9 mouse cellular contexts compared by ENCODE assay signal in genomic region chr13:56581961-56582434, GRCm38 (mm10). TPM values are rescaled to one million over a fixed set of nuclear protein-coding genes. Genes with fewer than 3 reads are reported as not detected.
DNase-seq lines count a peak whose midpoint lies in the region; ATAC-seq and TF ChIP-seq lines count a peak whose summit lies in the region.
"Had no signal": no experiment of that assay in that cellular context is flagged by ENCODE, and none has a peak within 500 bp of the region (broad histone marks: within the 10 kb centered on the region; RNA-seq: fewer than 3 reads in every experiment).

No protein-coding gene starts in this region.

- TF ChIP-seq EP300 in liver, postnatal 0 days (IDR thresholded peaks at IDR 0.05; ENCODE audit: low read depth) = no peak

- TF ChIP-seq CTCF in layer of hippocampus, adult 2 months (conservative IDR thresholded peaks at IDR 0.05) = no peak
- no peak for TF ChIP-seq CTCF in liver, postnatal 0 days (IDR thresholded peaks at IDR 0.05; ENCODE audit: low read depth)

- WGBS in forebrain, embryonic 16.5 days = 1% methylated on average over 6 of the region's 6 CpGs
- 0% methylated on average over 6 of the region's 6 CpGs for WGBS in hindbrain, embryonic 10.5 days
- 7% methylated on average over 6 of the region's 6 CpGs for WGBS in liver, postnatal 0 days (ENCODE audit: insufficient replicate concordance)

- H3K9me3 ChIP-seq in forebrain, embryonic 16.5 days (ENCODE audit: control insufficient read depth, low read length) = no peaks in the 10 kb centered on the region
- H3K9me3 ChIP-seq in hindbrain, embryonic 10.5 days = no peaks in the 10 kb centered on the region
- H3K9me3 ChIP-seq in liver, postnatal 0 days (ENCODE audit: low read length) = no peaks in the 10 kb centered on the region
- H3K9me3 ChIP-seq: megakaryocyte, embryonic 14.5 days had no signal

- H3K27me3 ChIP-seq in forebrain, embryonic 16.5 days (replicated peaks; ENCODE audit: control insufficient read depth, insufficient read depth, low read length) = no peaks in the 10 kb centered on the region
- no peaks in the 10 kb centered on the region for H3K27me3 ChIP-seq in hindbrain, embryonic 10.5 days (ENCODE audit: insufficient read depth, poor library complexity, severe bottlenecking)
- H3K27me3 ChIP-seq in liver, postnatal 0 days (ENCODE audit: insufficient read depth, low read length) = no peaks in the 10 kb centered on the region

- H3K4me3 ChIP-seq in layer of hippocampus, adult 2 months = no peak overlapping the region
- no peak overlapping the region for H3K4me3 ChIP-seq in forebrain, embryonic 16.5 days (replicated peaks; ENCODE audit: low read length)
- peak overlapping the region; percentile 35 for H3K4me3 ChIP-seq in hindbrain, embryonic 10.5 days
- no peak overlapping the region for H3K4me3 ChIP-seq in liver, postnatal 0 days (ENCODE audit: low read depth, low read length)
- H3K4me3 ChIP-seq: megakaryocyte, embryonic 14.5 days had no signal

- H3K4me2 ChIP-seq in forebrain, embryonic 16.5 days (ENCODE audit: low read length) = peak overlapping the region; percentile 32
- H3K4me2 ChIP-seq in liver, postnatal 0 days (ENCODE audit: low read depth, low read length) = no peak overlapping the region

- ATAC-seq in forebrain, embryonic 16.5 days = peak; percentile 92
- peak; percentile 15; the same call in 1 of the 2 replicates for ATAC-seq in liver, postnatal 0 days
- ATAC-seq in erythroblast, adult 5-6 weeks (replicated peaks; ENCODE audit: low FRiP score, poor library complexity, severe bottlenecking) = no peak

- H3K9ac ChIP-seq in forebrain, embryonic 16.5 days (replicated peaks; ENCODE audit: low read depth, low read length) = 0 out of 2 replicates have a peak overlapping the region, but pooled peaks have one; percentile 32
- H3K9ac ChIP-seq in liver, postnatal 0 days (replicated peaks) = peak overlapping the region; percentile 26; the same call in 1 of the 2 replicates

- DNase-seq in layer of hippocampus, adult 2 months (ENCODE audit: low spot score in 2 of 2) = no peak
- no peak for DNase-seq in layer of hippocampus, postnatal 25 days (ENCODE audit: extremely low spot score in 1 of 2, low spot score in 1 of 2)
- peak; percentile 79 for DNase-seq in ZHBTc4 (ENCODE audit: low read depth, low spot score)
- peak; percentile 95 for DNase-seq in hindbrain, embryonic 10.5 days (ENCODE audit: low spot score)
- no peak for DNase-seq in liver, postnatal 0 days
- DNase-seq in right cerebral cortex, postnatal 25 days = peak; percentile 27

- H3K27ac ChIP-seq in layer of hippocampus, adult 2 months = peak overlapping the region; percentile 62
- H3K27ac ChIP-seq in forebrain, embryonic 16.5 days (ENCODE audit: low read length) = peak overlapping the region; percentile 66
- peak overlapping the region; percentile 96 for H3K27ac ChIP-seq in hindbrain, embryonic 10.5 days
- no peak overlapping the region for H3K27ac ChIP-seq in liver, postnatal 0 days (ENCODE audit: low read depth)

- no peaks in the 10 kb centered on the region for H3K36me3 ChIP-seq in forebrain, embryonic 16.5 days (ENCODE audit: control insufficient read depth, insufficient read depth)
- no peaks in the 10 kb centered on the region for H3K36me3 ChIP-seq in hindbrain, embryonic 10.5 days
- H3K36me3 ChIP-seq in liver, postnatal 0 days (replicated peaks; ENCODE audit: insufficient read depth, low read length) = no peaks in the 10 kb centered on the region

- peaks cover 20% of the 10 kb centered on the region for H3K4me1 ChIP-seq in forebrain, embryonic 16.5 days (replicated peaks; ENCODE audit: control insufficient read depth, insufficient read depth, low read length)
- peaks cover 67% of the 10 kb centered on the region for H3K4me1 ChIP-seq in hindbrain, embryonic 10.5 days (replicated peaks)
- H3K4me1 ChIP-seq in liver, postnatal 0 days (ENCODE audit: insufficient read depth) = peaks cover 3% of the 10 kb centered on the region; the same call in 1 of the 2 replicates

RNA-seq across cellular contexts. Expression of gene Tgfbi, which starts 27.3 kb away (rescaled TPM):
- total RNA-seq in layer of hippocampus, adult 2 months (2021) = 1 to 10 TPM; 3.1 to 3.8 TPM
- 1 to 10 TPM; 3.1 to 3.8 TPM for total RNA-seq in layer of hippocampus, postnatal 25 days (2021)
- polyA plus RNA-seq in forebrain, embryonic 16.5 days (2015; fragmentation: Nextera tagmentation; extraction: Ambion mirVana) = 3.8 and 4.7 TPM in 2 replicates
- 38.4 and 42.9 TPM in 2 replicates for polyA plus RNA-seq in hindbrain, embryonic 10.5 days (2016; fragmentation: Nextera tagmentation; extraction: Ambion mirVana)
- polyA plus RNA-seq in liver, postnatal 0 days (2015; fragmentation: Nextera tagmentation; extraction: Ambion mirVana) = 24.9 and 26.8 TPM in 2 replicates
- 20.4 and 25.7 TPM in 2 replicates for total RNA-seq in erythroblast, adult 5-6 weeks (2015; ENCODE audit: low replicate concordance)
- 20.8 and 27.5 TPM in 2 replicates for total RNA-seq in erythroblast, adult 5-6 weeks (2017; ENCODE audit: low replicate concordance)

RNA-seq across cellular contexts. Expression of gene Lect2, which starts 33.7 kb away (rescaled TPM):
- not detected for total RNA-seq in layer of hippocampus, adult 2 months (2021)
- not detected for total RNA-seq in layer of hippocampus, postnatal 25 days (2021)
- polyA plus RNA-seq in forebrain, embryonic 16.5 days (2015; fragmentation: Nextera tagmentation; extraction: Ambion mirVana) = not detected in 2 replicates
- polyA plus RNA-seq in hindbrain, embryonic 10.5 days (2016; fragmentation: Nextera tagmentation; extraction: Ambion mirVana) = not detected in 2 replicates
- 79.5 and 93.6 TPM in 2 replicates for polyA plus RNA-seq in liver, postnatal 0 days (2015; fragmentation: Nextera tagmentation; extraction: Ambion mirVana)
- not detected in 2 replicates for total RNA-seq in erythroblast, adult 5-6 weeks (2015; ENCODE audit: low replicate concordance)
- total RNA-seq in erythroblast, adult 5-6 weeks (2017; ENCODE audit: low replicate concordance) = not detected in 2 replicates

RNA-seq across cellular contexts. Expression of gene Fbxl21, which starts 59.7 kb away (rescaled TPM):
- 1 to 10 TPM; 5.5 to 8.2 TPM for total RNA-seq in layer of hippocampus, adult 2 months (2021)
- total RNA-seq in layer of hippocampus, postnatal 25 days (2021) = 1 to 10 TPM; 5.4 to 5.6 TPM
- polyA plus RNA-seq in forebrain, embryonic 16.5 days (2015; fragmentation: Nextera tagmentation; extraction: Ambion mirVana) = 1.8 and 2.9 TPM in 2 replicates
- polyA plus RNA-seq in hindbrain, embryonic 10.5 days (2016; fragmentation: Nextera tagmentation; extraction: Ambion mirVana) = 1.4 and 3.2 TPM in 2 replicates
- polyA plus RNA-seq in liver, postnatal 0 days (2015; fragmentation: Nextera tagmentation; extraction: Ambion mirVana) = 1.2 and 1.5 TPM in 2 replicates
- total RNA-seq in erythroblast, adult 5-6 weeks (2015; ENCODE audit: low replicate concordance) = not detected in 2 replicates
- total RNA-seq in erythroblast, adult 5-6 weeks (2017; ENCODE audit: low replicate concordance) = not detected in 2 replicates

Comparison
In these comparisons a context has a peak if more than half of its experiments do, and no peak if none do; other contexts are left out.
1. DNase-seq: peak in ZHBTc4 (single experiment), hindbrain, embryonic 10.5 days (single experiment) and right cerebral cortex, postnatal 25 days (single experiment); none in layer of hippocampus, adult 2 months (0 of 2), layer of hippocampus, postnatal 25 days (0 of 2) and liver, postnatal 0 days (single experiment).
2. RNA of gene Tgfbi, which starts 27.3 kb away (total RNA-seq): 20.4 to 27.5 TPM in erythroblast, adult 5-6 weeks; 3.1 to 3.8 TPM in layer of hippocampus, adult 2 months and 3.1 to 3.8 TPM in layer of hippocampus, postnatal 25 days; every median in the first group is over 4 times any median in the second.
3. RNA of gene Fbxl21, which starts 59.7 kb away (total RNA-seq): 5.5 to 8.2 TPM in layer of hippocampus, adult 2 months and 5.4 to 5.6 TPM in layer of hippocampus, postnatal 25 days; not detected in erythroblast, adult 5-6 weeks; every median in the first group is over 4 times any median in the second.